Mouse (Mus musculus) spleen, adult 2 months (tissue): Measurements from ENCODE around the gene Ube2g1.

ENCODE experiments used
- CTCF ChIP-seq: fragments of 200-500 bp; IDR thresholded peaks from 2 replicates; pipeline ENCODE4 v1.5.1; 2011; ENCODE audit warnings: mild to moderate bottlenecking, inconsistent platforms; ENCODE audit not compliant: insufficient read depth, insufficient read length, insufficient replicate concordance; ENCODE audit errors: extremely low read depth
- POLR2A ChIP-seq: fragments of 200-500 bp; IDR thresholded peaks from 2 replicates; pipeline ENCODE4 v1.6.1; 2011; ENCODE audit warnings: low read depth, low read length, inconsistent platforms

DNA sequence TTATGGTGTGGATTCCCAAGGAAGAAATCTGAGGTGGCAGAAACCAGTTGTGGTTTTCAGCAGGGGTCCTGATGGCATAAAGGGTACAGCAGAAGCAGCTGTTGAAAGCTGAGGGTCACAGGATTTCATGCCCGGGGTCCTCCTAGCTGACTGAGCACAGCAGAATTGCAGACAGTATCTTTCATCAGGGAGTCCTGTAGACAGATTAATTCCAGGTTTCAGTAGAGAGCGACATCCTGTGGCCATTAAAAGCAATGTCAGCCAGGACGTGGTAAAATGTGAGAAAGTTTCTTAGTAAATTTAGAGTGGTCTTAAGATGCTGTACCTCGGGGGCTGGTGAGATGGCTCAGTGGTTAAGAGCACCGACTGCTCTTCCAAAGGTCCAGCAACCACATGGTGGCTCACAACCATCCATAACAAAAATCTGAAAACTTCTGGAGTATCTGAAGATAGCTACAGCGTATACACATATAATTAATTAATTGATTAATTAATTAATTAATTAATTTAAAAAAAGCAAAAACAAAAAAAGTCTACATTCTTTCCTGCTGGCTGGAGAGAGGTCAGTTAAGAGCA is 42.8 kb upstream of the Ube2g1 start:
- no peak for TF ChIP-seq POLR2A
- no peak for TF ChIP-seq CTCF
